Mouse (Mus musculus): Measurements from ENCODE around the gene C1rb. TPM values are rescaled to one million over a fixed set of nuclear protein-coding genes. Genes with fewer than 3 reads are reported as not detected.
"Not testable (repeated sequence)": the region's sequence is repeated elsewhere in the genome, so short reads cannot be mapped to it uniquely, and the experiment has no call there.

C1rb gene
- polyA plus RNA-seq, 1 experiment from 2014 or later, result not detected

- Histone ChIP-seq H3K27me3 (ENCODE audit: control insufficient read depth, insufficient read depth, low read length) (no peaks in the 10 kb centered on the region), H3K4me2 (replicated peaks; ENCODE audit: low read depth, low read length) (no peak overlapping the region), H3K36me3 (ENCODE audit: control insufficient read depth, insufficient read depth, low read length) (no peaks in the 10 kb centered on the region), H3K9ac (replicated peaks; ENCODE audit: low read depth, low read length) (no peak overlapping the region), H3K4me1 (ENCODE audit: control insufficient read depth, insufficient read depth, low read length) (no peaks in the 10 kb centered on the region), H3K4me3 (ENCODE audit: low read depth, low read length) (no peak overlapping the region), H3K27ac (ENCODE audit: low read length) (no peak overlapping the region), H3K9me3 (ENCODE audit: control insufficient read depth, low read depth, low read length) (no peaks in the 10 kb centered on the region)
- WGBS, result 59% methylated on average over 3 of the region's 3 CpGs
- no peak for ATAC-seq (ENCODE audit: insufficient number of reproducible peaks, insufficient read depth, low FRiP score, low read depth)
These were observed 14.8 kb downstream of the C1rb start for GRCm38 (mm10) chr6:124584935-124585334.

- Histone ChIP-seq H3K4me2 (replicated peaks; ENCODE audit: low read depth, low read length) (no peak overlapping the region), H3K36me3 (ENCODE audit: control insufficient read depth, insufficient read depth, low read length) (no peaks in the 10 kb centered on the region), H3K27ac (ENCODE audit: low read length) (no peak overlapping the region), H3K9me3 (ENCODE audit: control insufficient read depth, low read depth, low read length) (no peaks in the 10 kb centered on the region), H3K9ac (replicated peaks; ENCODE audit: low read depth, low read length) (no peak overlapping the region), H3K27me3 (ENCODE audit: control insufficient read depth, insufficient read depth, low read length) (no peaks in the 10 kb centered on the region), H3K4me1 (ENCODE audit: control insufficient read depth, insufficient read depth, low read length) (no peaks in the 10 kb centered on the region), H3K4me3 (ENCODE audit: low read depth, low read length) (no peak overlapping the region)
- no peak for ATAC-seq (ENCODE audit: insufficient number of reproducible peaks, insufficient read depth, low FRiP score, low read depth)
- 70% methylated on average over 3 of the region's 3 CpGs for WGBS
These were observed 15.7 kb downstream of the C1rb start for GRCm38 (mm10) chr6:124585761-124586160.

GRCm38 (mm10) chr6:124586266-124586665 lies 16.2 kb downstream of the C1rb start:
- Histone ChIP-seq H3K4me2 (replicated peaks; ENCODE audit: low read depth, low read length) (no peak overlapping the region), H3K4me1 (ENCODE audit: control insufficient read depth, insufficient read depth, low read length) (no peaks in the 10 kb centered on the region), H3K27ac (ENCODE audit: low read length) (no peak overlapping the region), H3K4me3 (ENCODE audit: low read depth, low read length) (no peak overlapping the region), H3K36me3 (ENCODE audit: control insufficient read depth, insufficient read depth, low read length) (no peaks in the 10 kb centered on the region), H3K27me3 (ENCODE audit: control insufficient read depth, insufficient read depth, low read length) (no peaks in the 10 kb centered on the region), H3K9me3 (ENCODE audit: control insufficient read depth, low read depth, low read length) (no peaks in the 10 kb centered on the region), H3K9ac (replicated peaks; ENCODE audit: low read depth, low read length) (no peak overlapping the region)
- 72% methylated on average over 4 of the region's 4 CpGs for WGBS
- ATAC-seq (ENCODE audit: insufficient number of reproducible peaks, insufficient read depth, low FRiP score, low read depth), result no peak

- no peak overlapping the region for H3K27ac ChIP-seq (ENCODE audit: low read length)
- H3K4me3 ChIP-seq (ENCODE audit: low read depth, low read length), result no peak overlapping the region
- no peaks in the 10 kb centered on the region for H3K4me1 ChIP-seq (ENCODE audit: control insufficient read depth, insufficient read depth, low read length)
- no peak for ATAC-seq (ENCODE audit: insufficient number of reproducible peaks, insufficient read depth, low FRiP score, low read depth)
- no peaks in the 10 kb centered on the region for H3K27me3 ChIP-seq (ENCODE audit: control insufficient read depth, insufficient read depth, low read length)
- H3K36me3 ChIP-seq (ENCODE audit: control insufficient read depth, insufficient read depth, low read length), result no peaks in the 10 kb centered on the region
- no peaks in the 10 kb centered on the region for H3K9me3 ChIP-seq (ENCODE audit: control insufficient read depth, low read depth, low read length)
- H3K4me2 ChIP-seq (replicated peaks; ENCODE audit: low read depth, low read length), result no peak overlapping the region
- no peak overlapping the region for H3K9ac ChIP-seq (replicated peaks; ENCODE audit: low read depth, low read length)
These were observed 18.7 kb downstream of the C1rb start for GRCm38 (mm10) chr6:124588771-124589170.

DNA sequence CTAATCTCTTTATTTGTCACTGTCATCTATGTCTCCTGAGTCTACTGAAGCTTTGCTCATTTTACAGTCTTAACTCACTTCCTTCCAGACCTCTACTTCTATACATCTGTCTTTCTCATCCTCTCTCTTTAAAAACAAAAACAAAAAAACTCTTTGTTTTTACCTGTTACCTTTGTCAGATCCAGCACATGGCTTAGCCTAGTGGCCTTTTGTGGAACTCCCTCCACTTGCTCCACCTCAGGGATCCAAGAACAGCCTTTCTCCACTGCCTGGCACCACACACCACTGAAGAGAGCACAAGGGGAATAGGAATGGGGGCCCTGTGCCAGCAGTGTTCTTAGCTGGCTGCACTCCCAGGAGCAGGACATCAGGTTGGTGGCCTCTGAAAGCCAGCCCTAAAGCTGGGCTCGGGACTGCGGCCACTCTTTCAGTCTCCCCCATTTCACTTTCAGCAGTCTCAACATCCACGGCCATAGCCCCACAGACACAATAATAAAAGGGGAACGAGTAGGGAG lies 22.1 kb downstream of the C1rb start:
- Histone ChIP-seq H3K4me3 (ENCODE audit: low read depth, low read length) (no peak overlapping the region), H3K27me3 (ENCODE audit: control insufficient read depth, insufficient read depth, low read length) (no peaks in the 10 kb centered on the region), H3K27ac (ENCODE audit: low read length) (no peak overlapping the region), H3K36me3 (ENCODE audit: control insufficient read depth, insufficient read depth, low read length) (no peaks in the 10 kb centered on the region), H3K9me3 (ENCODE audit: control insufficient read depth, low read depth, low read length) (no peaks in the 10 kb centered on the region), H3K9ac (replicated peaks; ENCODE audit: low read depth, low read length) (no peak overlapping the region), H3K4me2 (replicated peaks; ENCODE audit: low read depth, low read length) (no peak overlapping the region), H3K4me1 (ENCODE audit: control insufficient read depth, insufficient read depth, low read length) (no peaks in the 10 kb centered on the region)
- no peak for ATAC-seq (ENCODE audit: insufficient number of reproducible peaks, insufficient read depth, low FRiP score, low read depth)
- WGBS, result 69% methylated on average over 4 of the region's 4 CpGs

DNA sequence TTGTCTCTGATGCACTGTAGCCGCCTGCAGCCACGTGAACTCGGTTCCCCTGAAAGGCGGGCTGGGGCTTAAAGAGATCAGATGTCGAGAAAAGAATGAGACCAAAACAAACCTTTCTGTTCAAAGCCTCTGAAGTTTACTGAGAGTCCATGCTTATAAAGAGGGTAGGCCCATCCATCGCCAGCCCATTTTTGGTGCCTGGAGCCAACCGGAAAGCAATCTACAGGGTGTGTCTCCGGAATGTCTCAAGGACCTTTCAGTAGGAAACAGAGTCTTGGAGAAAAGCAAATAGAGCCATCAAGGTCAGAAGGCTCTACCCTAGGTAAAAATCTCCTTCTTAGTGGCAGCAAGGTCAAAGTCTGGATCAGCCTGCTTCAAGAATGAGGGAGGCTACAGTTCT lies 23.0 kb downstream of the C1rb start:
- H3K36me3 ChIP-seq (ENCODE audit: control insufficient read depth, insufficient read depth, low read length), result no peaks in the 10 kb centered on the region
- no peak overlapping the region for H3K9ac ChIP-seq (replicated peaks; ENCODE audit: low read depth, low read length)
- H3K4me1 ChIP-seq (ENCODE audit: control insufficient read depth, insufficient read depth, low read length), result no peaks in the 10 kb centered on the region
- no peaks in the 10 kb centered on the region for H3K9me3 ChIP-seq (ENCODE audit: control insufficient read depth, low read depth, low read length)
- no peaks in the 10 kb centered on the region for H3K27me3 ChIP-seq (ENCODE audit: control insufficient read depth, insufficient read depth, low read length)
- 68% methylated on average over 8 of the region's 8 CpGs for WGBS
- ATAC-seq (ENCODE audit: insufficient number of reproducible peaks, insufficient read depth, low FRiP score, low read depth), result no peak
- H3K27ac ChIP-seq (ENCODE audit: low read length), result no peak overlapping the region
- H3K4me2 ChIP-seq (replicated peaks; ENCODE audit: low read depth, low read length), result no peak overlapping the region
- no peak overlapping the region for H3K4me3 ChIP-seq (ENCODE audit: low read depth, low read length)

- H3K27me3 ChIP-seq (ENCODE audit: control insufficient read depth, insufficient read depth, low read length), result no peaks in the 10 kb centered on the region
- H3K27ac ChIP-seq (ENCODE audit: low read length), result no peak overlapping the region
- no peaks in the 10 kb centered on the region for H3K36me3 ChIP-seq (ENCODE audit: control insufficient read depth, insufficient read depth, low read length)
- H3K9me3 ChIP-seq (ENCODE audit: control insufficient read depth, low read depth, low read length), result no peaks in the 10 kb centered on the region
- 85% methylated on average over 4 of the region's 4 CpGs for WGBS
- no peak overlapping the region for H3K4me2 ChIP-seq (replicated peaks; ENCODE audit: low read depth, low read length)
- H3K4me1 ChIP-seq (ENCODE audit: control insufficient read depth, insufficient read depth, low read length), result no peaks in the 10 kb centered on the region
- no peak overlapping the region for H3K4me3 ChIP-seq (ENCODE audit: low read depth, low read length)
- H3K9ac ChIP-seq (replicated peaks; ENCODE audit: low read depth, low read length), result no peak overlapping the region
- no peak for ATAC-seq (ENCODE audit: insufficient number of reproducible peaks, insufficient read depth, low FRiP score, low read depth)
These were observed 31.9 kb downstream of the C1rb start for GRCm38 (mm10) chr6:124602031-124602430.

- Histone ChIP-seq H3K4me1 (ENCODE audit: control insufficient read depth, insufficient read depth, low read length) (no peaks in the 10 kb centered on the region), H3K9ac (replicated peaks; ENCODE audit: low read depth, low read length) (no peak overlapping the region), H3K9me3 (ENCODE audit: control insufficient read depth, low read depth, low read length) (no peaks in the 10 kb centered on the region), H3K4me2 (replicated peaks; ENCODE audit: low read depth, low read length) (no peak overlapping the region), H3K27me3 (ENCODE audit: control insufficient read depth, insufficient read depth, low read length) (no peaks in the 10 kb centered on the region), H3K36me3 (ENCODE audit: control insufficient read depth, insufficient read depth, low read length) (no peaks in the 10 kb centered on the region), H3K27ac (ENCODE audit: low read length) (no peak overlapping the region), H3K4me3 (ENCODE audit: low read depth, low read length) (no peak overlapping the region)
- no peak for ATAC-seq (ENCODE audit: insufficient number of reproducible peaks, insufficient read depth, low FRiP score, low read depth)
- WGBS, result 83% methylated on average over 13 of the region's 13 CpGs
These were observed 55.5 kb downstream of the C1rb start for GRCm38 (mm10) chr6:124625612-124626011.

GRCm38 (mm10) chr6:124626184-124626583 lies 56.1 kb downstream of the C1rb start:
- not testable (repeated sequence) for H3K27me3 ChIP-seq (ENCODE audit: control insufficient read depth, insufficient read depth, low read length); H3K4me3 ChIP-seq (ENCODE audit: low read depth, low read length); ATAC-seq (ENCODE audit: insufficient number of reproducible peaks, insufficient read depth, low FRiP score, low read depth); H3K4me1 ChIP-seq (ENCODE audit: control insufficient read depth, insufficient read depth, low read length); H3K9ac ChIP-seq (replicated peaks; ENCODE audit: low read depth, low read length); H3K9me3 ChIP-seq (ENCODE audit: control insufficient read depth, low read depth, low read length); H3K36me3 ChIP-seq (ENCODE audit: control insufficient read depth, insufficient read depth, low read length); H3K27ac ChIP-seq (ENCODE audit: low read length); H3K4me2 ChIP-seq (replicated peaks; ENCODE audit: low read depth, low read length)
- WGBS, result 39% methylated on average over 1 of the region's 1 CpGs

Measured in stomach, embryonic 14.5 days (tissue).